Mouse (Mus musculus) lung, postnatal 0 days (tissue): Measurements from ENCODE around the gene Gemin5. TPM values are rescaled to one million over a fixed set of nuclear protein-coding genes. Genes with fewer than 3 reads are reported as not detected.

ENCODE experiments used
- ATAC-seq: fragments of 200-750 bp; cut with Nextera tagmentation; 2 replicates; pipeline ENCODE4 v1.8.0; 2017; ENCODE audit warnings: moderate library complexity
- DNase-seq: peaks from one replicate; pipeline ENCODE4 v3.0.0-alpha.2; 2016; ENCODE audit warnings: low spot score
- H3K27ac ChIP-seq: fragments of 300-500 bp; sonication (generic); 2 replicates; pipeline ENCODE4 v1.5.1; 2014; ENCODE audit warnings: antibody characterized with exemption, mild to moderate bottlenecking, low read length, mixed read lengths
- H3K27me3 ChIP-seq: fragments of 300-500 bp; sonication (generic); replicated peaks from 2 replicates; pipeline ENCODE4 v1.6.1; 2014; ENCODE audit warnings: low read length, mixed read lengths; ENCODE audit not compliant: insufficient read depth
- H3K36me3 ChIP-seq: fragments of 300-500 bp; sonication (generic); 2 replicates; pipeline ENCODE4 v1.6.1; 2014; ENCODE audit warnings: low read length, mixed read lengths; ENCODE audit not compliant: insufficient read depth
- H3K4me1 ChIP-seq: fragments of 300-500 bp; sonication (generic); 2 replicates; pipeline ENCODE4 v1.6.1; 2014; ENCODE audit warnings: antibody characterized with exemption, low read depth, low read length, mixed read lengths; ENCODE audit not compliant: insufficient read depth
- H3K4me2 ChIP-seq: fragments of 300-500 bp; sonication (generic); replicated peaks from 2 replicates; pipeline ENCODE4 v1.6.1; 2014; ENCODE audit warnings: low read depth, mild to moderate bottlenecking, low read length, moderate library complexity, mixed read lengths
- H3K4me3 ChIP-seq: fragments of 300-500 bp; sonication (generic); 2 replicates; pipeline ENCODE4 v1.5.1; 2014; ENCODE audit warnings: low read depth, low read length
- H3K9ac ChIP-seq: fragments of 300-500 bp; sonication (generic); replicated peaks from 2 replicates; pipeline ENCODE4 v1.6.1; 2014; ENCODE audit warnings: low read depth, mild to moderate bottlenecking
- H3K9me3 ChIP-seq: fragments of 300-500 bp; sonication (generic); 2 replicates; pipeline ENCODE4 v1.6.1; 2016; ENCODE audit warnings: low read length, mixed read lengths
- CTCF ChIP-seq: IDR thresholded peaks from 2 replicates; pipeline ENCODE4 v1.5.1; 2016; ENCODE audit warnings: antibody characterized with exemption, mild to moderate bottlenecking
- EP300 ChIP-seq: IDR thresholded peaks from 2 replicates; pipeline ENCODE4 v1.6.1; 2016; ENCODE audit warnings: antibody characterized with exemption, mild to moderate bottlenecking, control low read depth
- WGBS: fragments of 180-500 bp; shearing (Covaris S2); extraction: QIAGEN DNeasy Blood & Tissue Kit; methylation state at CpG from one replicate; pipeline ENCODE4 v1.1.7; 2014; 5-methylcytosine and 5-hydroxymethylcytosine counted together
- polyA plus RNA-seq: library from polyadenylated mRNA; unstranded; fragments of >200 nt; fragmentation: Nextera tagmentation; extraction: Ambion mirVana; gene quantifications from 2 replicates; pipeline ENCODE4 v1.2.1, GENCODE M21; 2015

Gene Gemin5
- polyA plus RNA-seq, 1 experiment from 2014 or later = 4.3 TPM

DNA sequence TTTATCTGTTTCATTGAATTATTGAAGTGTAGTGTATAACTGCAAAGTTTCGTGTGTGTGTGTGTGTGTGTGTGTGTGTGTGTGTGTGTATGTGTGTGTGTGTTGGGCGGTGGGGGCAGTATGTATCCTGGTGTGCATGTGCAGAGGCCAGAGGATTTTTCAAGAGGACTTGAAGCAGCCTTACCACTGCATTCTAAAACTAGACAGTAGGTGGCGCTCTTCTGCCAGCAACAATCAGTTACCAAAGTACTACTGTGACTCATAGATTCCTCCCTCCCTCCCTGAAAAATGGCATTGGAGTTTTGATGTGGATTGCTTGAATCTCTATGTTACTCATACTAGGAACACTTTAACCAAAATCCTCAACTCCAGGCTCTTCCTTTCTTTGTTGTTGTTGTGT is 11.2 kb upstream of the Gemin5 start:
- H3K9ac ChIP-seq = no peak overlapping the region
- no peak overlapping the region for H3K4me3 ChIP-seq
- H3K36me3 ChIP-seq = peaks cover 4% of the 10 kb centered on the region; the same call in 1 of the 2 replicates
- no peaks in the 10 kb centered on the region for H3K27me3 ChIP-seq
- TF ChIP-seq CTCF (peak; percentile 93), EP300 (no peak)
- no peak overlapping the region for H3K27ac ChIP-seq
- 24% methylated on average over 3 of the region's 3 CpGs for WGBS
- H3K9me3 ChIP-seq = no peaks in the 10 kb centered on the region
- peak; percentile 95 for DNase-seq
- H3K4me1 ChIP-seq = no peaks in the 10 kb centered on the region
- peak; percentile 77 for ATAC-seq
- no peak overlapping the region for H3K4me2 ChIP-seq

DNA sequence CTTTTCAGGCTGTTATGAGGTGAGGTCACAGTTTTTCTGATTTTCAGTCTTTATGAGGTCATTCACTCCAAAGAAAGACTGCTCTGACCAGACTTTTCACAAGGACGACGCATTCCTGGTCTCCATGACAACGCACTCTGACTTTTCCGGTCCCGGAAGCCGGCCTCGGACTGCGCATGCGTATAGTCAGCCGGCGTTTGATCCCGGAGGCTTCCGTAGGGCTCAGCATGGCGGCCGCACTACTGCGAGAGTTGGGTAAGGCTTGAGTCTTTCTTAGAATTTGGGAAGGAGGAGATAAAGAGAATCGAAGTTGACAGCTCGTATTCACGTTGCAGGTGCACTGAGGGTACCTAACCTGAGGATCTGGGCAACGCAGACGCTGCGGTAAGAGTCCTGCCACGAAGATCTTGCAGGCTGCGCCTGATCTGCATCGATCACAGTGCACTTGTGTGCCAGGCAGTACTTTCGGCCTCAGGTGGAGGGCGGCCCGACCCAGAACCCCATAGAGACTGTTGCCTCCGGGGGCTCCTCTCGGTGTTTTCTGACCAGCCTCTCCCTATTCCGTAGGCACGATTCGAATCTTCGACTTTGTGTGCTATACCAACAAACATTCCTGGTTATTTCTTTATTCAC is 3.2 kb upstream of the Gemin5 start, which contains the start of gene Mrpl22:
Gene Mrpl22 (plus strand): TSS at position 203 of the 633 bp plus-strand sequence.
- peak within 1 kb of the TSS; percentile 52 for H3K27ac ChIP-seq
- H3K4me3 ChIP-seq = peak within 1 kb of the TSS; percentile 65
- TF ChIP-seq EP300 = peak; percentile 58; the same call in 1 of the 2 replicates
- no peak for TF ChIP-seq CTCF
- no peaks in the 10 kb centered on the region for H3K4me1 ChIP-seq
- peak within 1 kb of the TSS; percentile 71 for H3K9ac ChIP-seq
- WGBS = 1% methylated on average over 34 of the region's 34 CpGs
- H3K9me3 ChIP-seq = no peaks in the 10 kb centered on the region
- H3K36me3 ChIP-seq = 0 out of 2 replicates have a peak, but pooled peaks cover 5% of the 10 kb centered on the region
- peak within 1 kb of the TSS; percentile 68 for H3K4me2 ChIP-seq
- ATAC-seq (peak; percentile 81), DNase-seq (peak; percentile 98)
- H3K27me3 ChIP-seq = no peaks in the 10 kb centered on the region

DNA sequence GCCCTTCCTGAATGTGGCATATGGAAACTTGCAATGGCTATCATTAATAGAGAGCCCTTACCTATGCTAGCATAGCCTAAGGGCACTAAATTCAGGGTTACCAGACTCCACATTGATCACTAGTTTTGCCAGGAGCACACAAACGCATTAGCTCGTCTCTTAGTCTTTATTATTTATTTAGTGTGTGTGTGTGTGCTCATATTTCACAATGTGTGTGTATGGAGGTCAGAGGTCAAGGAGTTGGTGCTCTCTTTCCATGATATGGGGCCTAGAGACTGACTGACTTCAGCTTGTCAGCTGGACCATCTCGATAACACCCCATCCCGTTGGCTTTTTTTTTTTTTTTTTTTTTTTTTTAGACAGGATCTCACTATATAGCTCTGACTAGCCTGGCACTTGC is 1.3 kb upstream of the Gemin5 start:
- H3K4me3 ChIP-seq = no peak overlapping the region
- H3K27ac ChIP-seq = no peak overlapping the region
- no peaks in the 10 kb centered on the region for H3K27me3 ChIP-seq
- H3K9ac ChIP-seq = no peak overlapping the region
- no peak for TF ChIP-seq CTCF
- TF ChIP-seq EP300 = no peak
- DNase-seq (peak; percentile 60), ATAC-seq (no peak)
- WGBS = 44% methylated on average over 4 of the region's 4 CpGs
- no peak overlapping the region for H3K4me2 ChIP-seq
- H3K4me1 ChIP-seq = no peaks in the 10 kb centered on the region
- H3K36me3 ChIP-seq = 0 out of 2 replicates have a peak, but pooled peaks cover 5% of the 10 kb centered on the region
- no peaks in the 10 kb centered on the region for H3K9me3 ChIP-seq

DNA sequence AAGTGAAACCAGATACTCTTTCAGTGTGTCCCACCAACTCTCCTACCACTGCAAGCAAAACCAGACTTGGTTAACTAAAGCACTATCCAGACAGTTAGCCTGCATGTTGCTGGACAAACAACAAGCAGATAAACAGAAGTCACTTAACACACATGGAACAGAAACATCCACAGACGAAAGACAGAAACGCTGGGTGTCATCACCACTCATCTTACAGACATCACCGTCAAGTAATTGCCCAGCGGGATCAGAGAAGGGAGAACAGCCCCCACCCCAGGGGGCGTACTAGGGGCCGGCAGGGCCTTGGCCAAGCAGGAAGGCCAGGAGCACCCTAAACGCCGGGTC is 545 bp downstream of the Gemin5 start:
- Histone ChIP-seq H3K4me2 (peak overlapping the region; percentile 89), H3K4me3 (peak overlapping the region; percentile 86), H3K9me3 (no peaks in the 10 kb centered on the region), H3K27me3 (no peaks in the 10 kb centered on the region), H3K36me3 (no peaks in the 10 kb centered on the region; the same call in 1 of the 2 replicates), H3K9ac (peak overlapping the region; percentile 58), H3K4me1 (no peaks in the 10 kb centered on the region), H3K27ac (peak overlapping the region; percentile 81; the same call in 1 of the 2 replicates)
- TF ChIP-seq CTCF (no peak), EP300 (no peak)
- ATAC-seq (no peak), DNase-seq (no peak)
- 1% methylated on average over 8 of the region's 8 CpGs for WGBS

DNA sequence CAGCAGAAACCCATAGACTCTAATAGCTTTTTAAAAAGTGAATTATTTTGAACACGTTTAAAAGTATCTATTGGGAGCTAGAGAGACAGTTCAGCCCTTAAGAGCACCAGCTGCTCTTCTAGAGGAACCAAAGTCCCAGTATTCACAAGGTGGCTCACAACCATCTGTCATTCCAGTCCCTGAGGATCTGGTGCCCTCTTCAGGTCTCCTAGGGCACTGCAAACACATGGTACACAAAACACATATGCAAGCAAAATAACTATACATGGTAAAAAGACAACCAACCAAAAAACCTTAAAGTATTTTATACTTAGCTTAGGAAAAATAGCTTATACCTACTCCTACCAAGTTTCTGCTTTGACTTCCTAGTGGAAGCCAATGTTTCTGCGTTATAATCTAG is 3.3 kb downstream of the Gemin5 start:
- Histone ChIP-seq H3K27ac (no peak overlapping the region), H3K9ac (no peak overlapping the region), H3K4me1 (no peaks in the 10 kb centered on the region), H3K9me3 (no peaks in the 10 kb centered on the region), H3K36me3 (peaks cover 13% of the 10 kb centered on the region; the same call in 1 of the 2 replicates), H3K4me2 (no peak overlapping the region), H3K4me3 (no peak overlapping the region), H3K27me3 (no peaks in the 10 kb centered on the region)
- DNase-seq = no peak
- no peak for ATAC-seq
- TF ChIP-seq EP300 (no peak), CTCF (peak; percentile 45)
- 94% methylated on average over 2 of the region's 2 CpGs for WGBS

DNA sequence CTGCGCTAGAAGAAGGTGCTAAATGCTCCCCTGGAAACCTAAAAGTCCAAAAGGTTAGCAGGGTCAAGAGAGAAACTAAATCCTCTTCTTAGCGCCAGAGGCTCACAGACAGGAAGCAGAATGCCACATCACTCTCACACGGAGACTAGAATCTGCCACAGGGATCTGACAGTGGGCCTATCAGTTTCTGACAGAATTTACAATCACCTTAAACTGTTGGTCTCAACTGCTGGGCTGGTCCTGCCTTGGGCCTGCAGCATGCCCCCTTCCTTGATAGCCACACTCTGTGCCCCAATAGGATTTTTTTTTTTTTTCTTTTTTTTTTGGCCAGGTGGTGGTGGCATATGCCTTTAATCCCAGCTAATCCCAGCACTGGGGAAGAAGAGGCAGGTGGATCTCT is 11.5 kb downstream of the Gemin5 start:
- Histone ChIP-seq H3K9ac (no peak overlapping the region), H3K36me3 (peaks cover 18% of the 10 kb centered on the region), H3K4me3 (no peak overlapping the region), H3K27me3 (no peaks in the 10 kb centered on the region), H3K27ac (no peak overlapping the region), H3K9me3 (no peaks in the 10 kb centered on the region), H3K4me1 (no peaks in the 10 kb centered on the region), H3K4me2 (no peak overlapping the region)
- 76% methylated on average over 3 of the region's 3 CpGs for WGBS
- DNase-seq (no peak), ATAC-seq (no peak)
- no peak for TF ChIP-seq CTCF
- TF ChIP-seq EP300 = no peak
